Mouse (Mus musculus): ENCODE measurements around the gene Il17re.

Il17re gene

GRCm38 (mm10) chr6:113457952-113458534 is at the start of gene Il17re:
Gene Il17re, plus strand, starts transcription at chr6:113458484.
- DNase-seq (ENCODE audit: low read depth, low spot score) = peak; percentile 13

GRCm38 (mm10) chr6:113410001-113410400 is 48.3 kb upstream of the Il17re start:
- no peak for DNase-seq (ENCODE audit: low read depth, low spot score)

- no peak for DNase-seq (ENCODE audit: low read depth, low spot score)
These were observed 41.9 kb upstream of the Il17re start for GRCm38 (mm10) chr6:113416416-113416815.

- DNase-seq (ENCODE audit: low read depth, low spot score) = no peak
These were observed 39.7 kb upstream of the Il17re start for GRCm38 (mm10) chr6:113418441-113419198.

- DNase-seq (ENCODE audit: low read depth, low spot score) = peak; percentile 97
These were observed 39.1 kb upstream of the Il17re start, which contains the start of gene Rpusd3 for GRCm38 (mm10) chr6:113419199-113419587. Gene Rpusd3, minus strand, starts transcription at chr6:113419340.

GRCm38 (mm10) chr6:113423000-113423399 is 35.3 kb upstream of the Il17re start:
- no peak for DNase-seq (ENCODE audit: low read depth, low spot score)

GRCm38 (mm10) chr6:113424187-113424586 is 34.1 kb upstream of the Il17re start:
- no peak for DNase-seq (ENCODE audit: low read depth, low spot score)

- no peak for DNase-seq (ENCODE audit: low read depth, low spot score)
These were observed 31.6 kb upstream of the Il17re start for GRCm38 (mm10) chr6:113426696-113427095.

GRCm38 (mm10) chr6:113427397-113427796 is 30.9 kb upstream of the Il17re start:
- DNase-seq (ENCODE audit: low read depth, low spot score) = peak; percentile 55

GRCm38 (mm10) chr6:113428006-113428405 is 30.3 kb upstream of the Il17re start:
- DNase-seq (ENCODE audit: low read depth, low spot score) = no peak

GRCm38 (mm10) chr6:113429965-113430364 is 28.3 kb upstream of the Il17re start:
- no peak for DNase-seq (ENCODE audit: low read depth, low spot score)

GRCm38 (mm10) chr6:113430846-113431245 is 27.4 kb upstream of the Il17re start:
- DNase-seq (ENCODE audit: low read depth, low spot score) = no peak

- no peak for DNase-seq (ENCODE audit: low read depth, low spot score)
These were observed 26.5 kb upstream of the Il17re start for GRCm38 (mm10) chr6:113431801-113432200.

- no peak for DNase-seq (ENCODE audit: low read depth, low spot score)
These were observed 24.6 kb upstream of the Il17re start for GRCm38 (mm10) chr6:113433661-113434060.

- no peak for DNase-seq (ENCODE audit: low read depth, low spot score)
These were observed 23.6 kb upstream of the Il17re start for GRCm38 (mm10) chr6:113434691-113435090.

GRCm38 (mm10) chr6:113435664-113436205 is 22.5 kb upstream of the Il17re start, which contains the start of gene Cidec:
Gene Cidec, minus strand, starts transcription at chr6:113435760.
- no peak for DNase-seq (ENCODE audit: low read depth, low spot score)

GRCm38 (mm10) chr6:113437135-113437534 is 21.1 kb upstream of the Il17re start:
- DNase-seq (ENCODE audit: low read depth, low spot score) = no peak

GRCm38 (mm10) chr6:113438721-113439430 is 19.4 kb upstream of the Il17re start:
- no peak for DNase-seq (ENCODE audit: low read depth, low spot score)

- no peak for DNase-seq (ENCODE audit: low read depth, low spot score)
These were observed 17.6 kb upstream of the Il17re start for GRCm38 (mm10) chr6:113440686-113441085.

GRCm38 (mm10) chr6:113441147-113441680 is 17.1 kb upstream of the Il17re start:
- DNase-seq (ENCODE audit: low read depth, low spot score) = peak; percentile 82

GRCm38 (mm10) chr6:113442087-113442441 is 16.2 kb upstream of the Il17re start:
- DNase-seq (ENCODE audit: low read depth, low spot score) = no peak
